Mouse (Mus musculus): Measurements from ENCODE around the gene Elmo3.

Elmo3 gene

GRCm38 (mm10) chr8:105326968-105327367 is 21.6 kb downstream of the Elmo3 start:
- DNase-seq (ENCODE audit: low read depth, low spot score), result no peak

- DNase-seq (ENCODE audit: low read depth, low spot score), result no peak
These were observed 24.9 kb downstream of the Elmo3 start for GRCm38 (mm10) chr8:105330325-105330724.

GRCm38 (mm10) chr8:105331469-105331868 is 26.1 kb downstream of the Elmo3 start:
- DNase-seq (ENCODE audit: low read depth, low spot score), result no peak

GRCm38 (mm10) chr8:105331931-105332330 is 26.5 kb downstream of the Elmo3 start:
- DNase-seq (ENCODE audit: low read depth, low spot score), result no peak

GRCm38 (mm10) chr8:105332523-105332922 is 27.1 kb downstream of the Elmo3 start:
- DNase-seq (ENCODE audit: low read depth, low spot score), result no peak

GRCm38 (mm10) chr8:105336373-105337130 is 31.2 kb downstream of the Elmo3 start:
- DNase-seq (ENCODE audit: low read depth, low spot score), result no peak

GRCm38 (mm10) chr8:105338992-105339391 is 33.6 kb downstream of the Elmo3 start:
- DNase-seq (ENCODE audit: low read depth, low spot score), result no peak

GRCm38 (mm10) chr8:105339886-105340635 is 34.7 kb downstream of the Elmo3 start:
- no peak for DNase-seq (ENCODE audit: low read depth, low spot score)

- no peak for DNase-seq (ENCODE audit: low read depth, low spot score)
These were observed 36.0 kb downstream of the Elmo3 start for GRCm38 (mm10) chr8:105341399-105341798.

GRCm38 (mm10) chr8:105342768-105343167 is 37.4 kb downstream of the Elmo3 start:
- no peak for DNase-seq (ENCODE audit: low read depth, low spot score)

GRCm38 (mm10) chr8:105343791-105344574 is 38.6 kb downstream of the Elmo3 start:
- no peak for DNase-seq (ENCODE audit: low read depth, low spot score)

- DNase-seq (ENCODE audit: low read depth, low spot score), result no peak
These were observed 39.9 kb downstream of the Elmo3 start for GRCm38 (mm10) chr8:105345061-105345975.

- DNase-seq (ENCODE audit: low read depth, low spot score), result peak; percentile 41
These were observed 41.4 kb downstream of the Elmo3 start for GRCm38 (mm10) chr8:105346611-105347427.

- peak; percentile 98 for DNase-seq (ENCODE audit: low read depth, low spot score)
These were observed 42.2 kb downstream of the Elmo3 start, which contains the start of gene Fhod1 for GRCm38 (mm10) chr8:105347428-105348221. TSS of gene Fhod1 (minus strand) at chr8:105347953.

- peak; percentile 83 for DNase-seq (ENCODE audit: low read depth, low spot score)
These were observed 43.2 kb downstream of the Elmo3 start, which contains the start of gene Slc9a5 for GRCm38 (mm10) chr8:105348450-105349095. TSS of gene Slc9a5 (plus strand) at chr8:105348843.

- DNase-seq (ENCODE audit: low read depth, low spot score), result peak; percentile 51
These were observed 43.8 kb downstream of the Elmo3 start for GRCm38 (mm10) chr8:105349096-105349771.

- DNase-seq (ENCODE audit: low read depth, low spot score), result no peak
These were observed 44.8 kb downstream of the Elmo3 start for GRCm38 (mm10) chr8:105350186-105350585.

- DNase-seq (ENCODE audit: low read depth, low spot score), result no peak
These were observed 48.3 kb downstream of the Elmo3 start for GRCm38 (mm10) chr8:105353583-105354135.
